Mouse (Mus musculus) 3134 (cell line): ENCODE measurements around the gene Rgs3.

Experiments
- DNase-seq: peaks from one replicate; pipeline ENCODE4 v3.0.0-alpha.2; 2011; ENCODE audit warnings: low spot score; ENCODE audit not compliant: insufficient read length; ENCODE audit errors: extremely low read depth

The Rgs3 gene

DNA sequence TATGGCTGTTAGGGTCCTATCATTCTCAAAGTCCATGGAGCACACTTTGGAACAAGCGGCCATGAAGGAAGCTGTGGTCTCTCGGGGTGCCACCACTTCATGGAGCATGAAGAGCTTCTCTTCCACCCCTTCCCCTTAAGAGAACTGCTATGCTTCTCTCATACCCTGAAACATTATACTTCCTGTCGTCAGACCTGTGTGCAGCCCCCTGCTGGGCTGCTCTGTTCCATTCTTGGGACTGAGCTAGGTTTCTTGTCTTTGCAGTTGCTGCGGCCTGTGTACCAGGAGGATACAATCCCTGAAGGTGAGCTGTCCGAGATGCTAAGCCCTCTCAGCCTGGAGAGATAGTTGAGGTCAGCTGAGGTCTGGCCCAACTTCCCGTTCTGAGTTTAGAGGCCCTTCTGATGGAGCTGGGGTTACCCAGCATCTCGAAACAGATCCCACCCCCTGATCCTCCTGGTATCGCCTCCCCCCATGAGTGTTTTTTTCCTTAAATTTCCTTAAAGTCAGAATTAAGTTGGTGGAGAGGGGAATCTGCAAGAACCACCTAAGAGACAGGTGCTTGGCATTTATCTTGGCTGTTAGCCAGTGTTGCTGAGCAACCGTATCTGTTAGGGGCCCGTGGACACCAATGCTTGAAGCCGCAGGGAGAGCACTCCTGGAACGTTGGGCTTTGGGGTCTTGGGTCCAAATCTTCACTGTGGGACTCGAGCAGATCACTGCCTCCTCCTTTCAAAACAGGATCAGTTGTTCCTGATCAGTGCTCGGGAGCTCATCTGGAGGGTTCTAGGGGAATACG lies 66.8 kb downstream of the Rgs3 start:
- DNase-seq = no peak

DNA sequence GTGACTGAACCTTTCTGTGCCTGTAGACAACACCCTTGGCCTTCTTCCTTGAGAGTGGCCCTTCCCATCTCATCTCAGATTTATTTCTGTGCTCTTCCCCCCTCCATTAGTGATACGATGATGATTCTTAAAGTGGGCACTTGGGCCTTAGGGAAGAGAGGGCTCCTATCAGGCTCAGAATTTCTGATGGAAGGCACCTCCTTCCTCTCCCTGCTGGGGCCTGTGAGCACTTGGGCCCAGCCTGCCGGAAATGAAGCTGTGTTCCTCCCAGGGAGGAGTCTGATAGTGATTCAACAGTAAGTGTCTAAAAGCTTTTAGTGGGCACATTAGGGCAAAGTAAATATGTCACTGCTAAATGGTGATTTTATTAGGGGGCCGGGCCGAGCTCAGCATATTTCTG lies 67.7 kb downstream of the Rgs3 start:
- no peak for DNase-seq

DNA sequence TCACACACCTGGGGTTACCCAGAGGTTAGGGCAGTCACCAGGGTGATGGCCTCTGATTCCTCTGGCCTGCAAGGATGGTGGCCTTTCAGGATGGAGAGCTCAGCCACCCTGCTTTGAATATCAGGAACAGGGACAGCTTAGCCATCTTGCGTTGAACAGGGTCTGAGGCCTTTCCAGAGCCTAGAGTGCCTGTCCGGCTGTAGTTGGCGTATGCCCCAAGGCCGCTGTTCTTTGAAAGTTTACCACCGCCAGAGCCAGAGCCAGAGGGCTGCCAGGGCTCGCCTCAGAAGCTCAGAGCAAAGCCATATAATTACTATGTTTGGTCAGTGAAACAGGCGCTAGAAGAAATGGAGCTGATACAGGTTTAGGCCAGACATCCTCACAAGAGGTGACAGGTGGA lies 68.9 kb downstream of the Rgs3 start:
- no peak for DNase-seq

DNA sequence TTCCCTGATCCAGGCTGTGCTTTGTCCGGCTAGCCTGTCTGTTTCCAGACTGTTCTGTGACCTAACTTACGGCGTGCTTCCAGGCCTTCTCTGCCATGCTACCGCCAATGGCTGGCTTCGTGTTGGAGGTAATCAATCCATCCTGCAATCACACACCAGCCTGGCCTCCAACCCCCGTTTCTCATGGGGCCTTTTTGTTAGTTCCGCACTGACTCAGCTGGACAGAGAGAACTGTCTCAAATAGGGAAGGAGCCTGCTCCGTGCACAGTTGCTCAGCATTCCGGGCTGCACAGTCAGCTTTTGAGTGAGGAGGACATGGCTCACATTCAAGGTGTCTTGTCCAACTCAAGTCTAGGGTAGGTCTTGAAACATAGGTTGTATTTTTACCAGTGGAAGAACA lies 69.8 kb downstream of the Rgs3 start:
- no peak for DNase-seq

DNA sequence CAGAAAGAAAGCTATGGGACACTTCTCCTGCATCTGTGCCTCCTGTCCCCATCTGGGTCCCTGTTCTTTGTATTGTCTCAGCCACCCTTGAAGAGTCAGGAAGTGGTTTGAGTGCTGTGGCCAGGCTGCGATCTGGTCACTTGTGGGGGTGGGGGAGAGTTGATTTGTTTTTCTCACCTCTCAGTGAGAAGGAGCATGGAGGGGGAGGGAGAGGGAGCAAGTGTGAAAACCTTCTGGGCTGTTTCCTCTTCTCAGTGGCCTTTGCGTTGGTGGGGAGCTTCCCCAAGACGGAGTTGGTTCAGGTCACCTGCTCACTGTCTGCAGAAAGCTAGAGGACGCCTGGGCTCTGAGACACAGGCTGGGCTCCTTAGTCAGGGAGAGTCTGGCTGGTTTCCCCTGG lies 70.3 kb downstream of the Rgs3 start:
- peak; percentile 49 for DNase-seq

DNA sequence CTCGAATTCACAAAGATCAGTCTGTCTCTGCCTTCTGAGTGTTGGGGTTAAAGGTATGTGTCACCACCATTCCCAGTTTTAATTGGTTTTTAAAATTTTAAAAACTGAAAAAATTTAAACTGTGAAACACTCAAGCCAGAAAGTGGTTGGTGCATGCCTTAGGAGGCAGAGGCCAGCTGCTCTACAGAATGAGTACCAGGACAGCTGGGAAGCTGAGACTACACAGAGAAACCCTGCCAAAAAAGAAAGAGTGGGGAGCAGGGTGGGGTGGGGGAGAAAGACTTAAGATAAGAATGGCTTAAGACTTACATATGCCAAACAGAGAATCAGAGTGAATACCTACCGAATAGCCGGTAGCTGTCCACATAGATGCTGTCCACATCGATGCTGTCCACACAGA lies 73.6 kb downstream of the Rgs3 start:
- DNase-seq = no peak

DNA sequence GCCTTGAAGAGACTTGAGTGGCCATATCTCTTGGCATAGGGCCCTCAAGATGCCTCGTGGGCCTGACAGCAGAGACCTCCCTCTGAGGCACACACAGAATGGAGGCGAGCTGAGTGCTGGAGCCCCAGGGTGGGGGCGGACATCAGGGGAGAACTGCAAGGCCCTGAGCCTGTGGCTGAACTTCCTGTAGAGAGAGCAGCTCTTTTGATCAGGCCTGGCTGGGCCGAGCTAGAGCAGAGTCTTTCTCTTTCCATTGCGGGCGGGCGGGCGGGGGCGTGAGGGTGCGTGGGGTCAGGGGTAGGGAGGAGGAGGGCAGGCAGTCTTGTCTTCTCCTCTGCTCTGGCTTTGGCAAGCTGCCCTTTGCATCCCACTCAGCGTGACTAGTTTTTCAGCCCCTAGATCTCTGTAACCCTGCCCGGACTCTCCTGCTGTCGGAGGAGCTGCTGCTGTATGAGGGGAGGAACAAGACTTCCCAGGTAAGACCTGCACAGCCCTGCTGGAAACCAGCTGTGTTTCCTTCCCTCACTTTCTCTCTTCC lies 74.5 kb downstream of the Rgs3 start:
- no peak for DNase-seq

DNA sequence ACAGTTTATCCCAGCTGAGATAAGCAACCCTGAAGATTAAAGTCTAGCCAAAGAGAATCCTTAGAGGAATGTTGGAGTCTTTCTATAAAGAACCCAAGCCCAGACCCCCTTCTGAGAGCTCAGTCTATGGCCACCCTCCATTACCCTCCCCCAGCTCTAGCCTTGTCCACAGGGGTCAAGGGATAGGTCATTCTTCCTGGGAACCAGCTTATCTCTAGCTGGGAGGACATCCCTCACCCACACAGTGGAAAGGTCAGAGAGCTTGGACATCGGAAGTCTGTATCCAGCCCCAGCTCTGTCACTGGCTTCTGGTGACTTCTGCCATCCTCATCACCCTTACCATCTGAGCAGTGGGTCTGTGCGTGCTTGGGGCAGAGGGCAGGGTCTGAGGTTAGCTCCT lies 75.2 kb downstream of the Rgs3 start:
- no peak for DNase-seq

DNA sequence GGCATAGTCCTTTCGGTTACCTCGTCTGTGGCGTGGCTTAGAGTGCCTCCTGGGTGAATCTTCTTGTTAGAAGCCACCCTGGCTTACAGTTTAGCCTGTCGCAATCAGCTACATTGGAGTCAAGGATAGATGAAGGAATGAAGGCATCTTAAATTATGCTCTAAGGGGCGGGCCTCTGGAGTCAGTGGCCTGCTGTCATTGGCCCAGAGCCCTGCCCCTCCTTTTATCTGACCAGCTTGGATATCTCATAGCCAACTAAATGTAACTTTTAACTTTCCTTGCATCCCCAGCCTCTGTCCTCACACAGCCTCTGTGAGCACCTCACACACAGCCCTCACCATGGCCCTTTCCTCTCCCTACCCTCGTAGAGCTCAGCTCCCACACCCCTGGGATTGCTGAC lies 76.4 kb downstream of the Rgs3 start:
- DNase-seq = no peak

DNA sequence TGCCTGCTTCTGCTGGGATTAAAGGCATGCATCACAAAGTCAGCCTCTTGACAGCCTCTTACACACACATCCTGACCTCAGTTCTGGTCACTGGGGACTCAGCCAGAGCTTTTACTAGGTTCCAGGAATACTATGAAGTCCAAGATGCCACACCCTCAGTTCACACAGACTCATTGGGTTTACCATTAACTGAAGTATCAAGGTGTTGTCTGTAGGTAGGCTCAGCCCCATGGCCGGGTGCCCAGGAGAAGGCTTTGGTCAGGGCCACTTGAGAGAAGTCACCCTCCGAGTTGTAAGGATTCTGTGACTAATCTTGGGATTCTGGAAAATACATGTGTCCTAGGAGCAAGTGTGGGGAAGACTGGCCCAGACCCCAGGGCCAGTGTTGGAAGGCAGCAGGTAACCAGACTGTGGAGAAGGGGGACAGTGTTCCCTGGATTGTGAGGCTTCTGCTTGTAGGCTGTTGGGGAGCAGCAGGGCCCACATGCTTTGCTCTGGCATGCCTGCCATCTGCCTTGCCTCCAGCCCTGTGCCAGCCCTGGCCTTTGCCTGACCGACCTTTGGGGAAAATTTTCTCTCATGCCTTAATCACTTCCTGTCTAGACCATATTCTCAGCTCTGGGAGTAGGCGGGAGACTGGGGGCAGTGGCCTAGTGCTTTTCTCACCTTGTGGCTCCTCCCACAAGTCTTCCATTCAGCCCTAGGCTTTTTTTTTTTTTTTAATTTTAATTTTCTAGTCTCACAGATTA lies 78.4 kb downstream of the Rgs3 start:
- peak; percentile 45 for DNase-seq

DNA sequence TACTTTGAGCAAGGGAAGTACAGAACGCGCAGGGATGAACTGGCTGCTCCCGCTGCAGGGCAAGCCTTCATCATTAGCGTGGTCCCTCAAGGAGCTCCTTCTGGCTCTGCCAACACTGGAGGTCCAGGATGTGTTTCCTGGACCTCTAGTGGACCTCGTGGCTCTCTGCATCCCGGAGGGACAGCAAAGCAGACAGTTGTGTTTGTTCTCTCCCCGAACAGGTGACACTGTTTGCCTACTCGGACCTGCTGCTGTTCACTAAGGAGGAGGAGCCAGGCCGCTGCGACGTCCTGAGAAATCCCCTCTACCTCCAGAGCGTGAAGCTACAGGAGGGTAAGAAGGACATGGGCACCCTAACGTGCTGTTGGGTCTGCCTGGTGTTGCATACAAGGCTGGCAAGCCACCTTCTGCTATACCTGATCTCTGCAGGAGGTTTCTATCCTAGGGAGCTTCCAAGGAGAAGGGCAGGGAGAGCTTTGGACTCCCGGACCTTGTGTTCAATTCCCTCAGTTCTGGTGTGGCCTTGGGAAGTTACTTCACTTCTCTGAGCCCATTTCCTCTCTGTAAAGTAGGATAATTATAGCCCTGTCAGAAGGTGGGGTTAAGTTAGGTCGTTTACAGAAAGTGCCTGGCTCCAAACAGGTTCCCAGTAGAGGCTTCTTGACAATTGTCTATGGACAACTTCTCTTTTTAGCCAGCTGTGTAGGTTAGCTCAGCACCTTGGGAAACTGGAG lies 81.0 kb downstream of the Rgs3 start:
- no peak for DNase-seq

DNA sequence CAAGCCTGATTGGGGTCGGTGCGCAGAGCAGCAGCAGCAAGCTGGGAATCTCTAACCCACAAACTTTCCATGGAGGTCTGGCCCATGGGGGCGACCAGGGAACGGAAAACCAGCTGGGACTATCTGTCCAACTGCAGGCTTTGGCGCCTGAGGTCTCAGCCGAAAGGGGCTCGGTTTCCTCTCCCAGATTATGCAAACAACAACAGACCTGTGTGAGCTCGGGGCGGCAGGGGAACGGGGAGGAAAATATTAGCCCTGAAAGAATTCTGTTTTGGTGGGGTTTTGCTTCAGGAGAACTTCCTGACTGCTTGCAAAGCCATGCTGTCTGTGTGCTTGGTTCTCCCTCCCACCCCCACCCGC lies 81.6 kb downstream of the Rgs3 start:
- DNase-seq = no peak

DNA sequence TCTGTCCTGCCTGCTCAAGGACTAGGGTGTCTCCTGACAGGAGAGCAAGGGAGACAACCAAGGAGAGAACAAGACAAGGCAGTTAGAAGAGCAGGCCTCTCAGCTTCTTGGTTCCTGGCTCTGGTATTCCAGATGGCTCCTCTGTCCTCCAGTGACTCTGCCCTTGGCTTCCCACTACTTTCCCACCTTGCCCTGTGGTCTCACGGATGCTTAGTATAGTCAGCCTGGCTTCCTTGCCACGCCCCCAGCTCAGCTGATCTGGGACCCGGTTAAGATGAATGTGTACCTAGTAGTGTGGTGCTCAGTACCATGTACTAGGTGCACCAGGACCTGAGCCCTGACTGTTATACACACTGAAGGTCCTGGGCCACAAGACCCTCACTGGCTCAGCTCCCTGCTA lies 82.0 kb downstream of the Rgs3 start:
- DNase-seq = no peak

DNA sequence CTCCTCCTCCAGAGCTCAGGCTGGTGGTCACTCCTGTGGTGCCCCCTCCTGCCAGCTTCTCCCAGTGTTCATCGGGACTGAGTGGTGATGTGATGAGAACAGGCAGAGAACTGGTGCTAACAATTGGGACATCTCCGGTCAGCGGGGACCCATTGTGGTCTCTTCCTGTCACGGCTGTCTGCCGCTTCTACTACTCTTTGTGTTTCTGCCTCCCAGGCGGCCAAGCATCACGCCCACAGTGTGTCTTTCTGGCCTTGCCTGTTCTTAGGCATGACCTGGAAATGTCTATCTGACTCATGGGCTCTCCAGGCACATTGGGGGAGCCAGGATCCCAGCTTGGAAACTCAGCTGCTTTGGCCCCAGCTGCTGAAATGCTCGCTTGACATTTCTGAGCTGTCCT lies 83.8 kb downstream of the Rgs3 start:
- DNase-seq = no peak

DNA sequence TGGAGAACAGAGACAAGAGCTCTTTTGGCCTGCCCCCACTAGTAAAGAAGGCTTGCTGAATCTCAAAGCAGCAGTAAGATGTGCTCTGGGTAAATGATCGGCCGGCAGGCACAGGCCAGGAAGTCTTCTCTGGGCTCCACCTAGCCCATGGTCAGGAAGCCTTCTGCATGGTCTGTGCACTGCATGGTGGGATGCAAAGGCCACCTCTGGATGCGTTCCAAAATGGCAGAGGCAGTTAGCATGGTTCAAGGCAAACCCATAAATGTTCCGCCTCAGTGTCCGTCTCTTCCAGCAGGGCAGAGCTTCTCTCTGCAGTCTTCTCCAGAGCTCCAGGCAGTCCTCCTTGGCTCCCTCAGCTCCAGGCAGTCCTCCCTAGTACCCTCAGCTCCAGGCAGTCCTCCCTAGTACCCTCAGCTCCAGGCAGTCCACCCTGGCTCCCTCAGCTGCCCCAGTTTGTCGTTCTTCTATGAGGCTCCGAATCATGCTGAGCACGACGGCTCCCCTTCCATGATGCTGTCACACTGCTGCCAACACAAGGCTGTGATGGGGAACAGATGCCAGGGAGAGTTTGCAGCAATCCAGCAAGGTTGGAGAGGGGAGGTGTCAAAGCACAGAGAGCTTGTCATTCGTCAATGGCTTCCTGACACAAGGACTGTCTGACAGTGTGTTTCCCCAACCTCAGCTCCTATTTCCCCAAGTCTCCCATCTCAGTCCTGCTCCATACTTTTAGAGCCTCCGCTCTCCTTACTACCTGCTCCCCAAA lies 84.6 kb downstream of the Rgs3 start:
- no peak for DNase-seq

DNA sequence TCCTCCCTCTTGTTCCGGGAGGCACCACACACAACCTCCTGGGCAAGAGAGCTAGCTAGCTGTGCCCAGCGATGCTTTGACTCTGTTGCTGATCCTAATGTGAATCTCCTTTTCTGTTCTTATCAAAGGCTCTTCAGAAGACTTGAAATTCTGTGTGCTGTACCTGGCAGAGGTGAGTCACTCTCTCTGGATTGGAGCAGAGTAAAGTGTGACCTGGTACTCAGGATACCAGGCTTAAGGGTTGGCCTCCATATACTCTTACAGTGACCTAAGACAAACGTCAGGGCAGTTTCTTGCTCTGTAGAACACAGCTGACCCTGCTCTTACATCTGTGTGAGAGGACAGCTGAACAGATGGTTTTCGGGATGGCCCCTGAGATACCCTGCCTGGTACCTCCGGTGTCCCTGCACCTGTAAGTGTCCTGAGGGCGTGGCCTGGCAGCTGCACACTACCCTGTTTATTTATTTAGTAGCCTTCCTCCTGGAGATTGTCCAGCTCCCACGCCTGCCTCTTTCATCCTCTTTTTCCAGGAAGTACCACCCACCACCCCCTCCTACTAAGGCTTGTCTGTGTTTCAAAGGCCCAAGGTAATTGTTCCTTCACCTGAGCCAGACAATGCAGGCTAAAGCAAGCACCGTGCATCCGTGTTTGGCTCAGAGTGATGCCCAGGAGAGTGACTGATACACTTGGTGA lies 87.1 kb downstream of the Rgs3 start:
- DNase-seq = no peak

DNA sequence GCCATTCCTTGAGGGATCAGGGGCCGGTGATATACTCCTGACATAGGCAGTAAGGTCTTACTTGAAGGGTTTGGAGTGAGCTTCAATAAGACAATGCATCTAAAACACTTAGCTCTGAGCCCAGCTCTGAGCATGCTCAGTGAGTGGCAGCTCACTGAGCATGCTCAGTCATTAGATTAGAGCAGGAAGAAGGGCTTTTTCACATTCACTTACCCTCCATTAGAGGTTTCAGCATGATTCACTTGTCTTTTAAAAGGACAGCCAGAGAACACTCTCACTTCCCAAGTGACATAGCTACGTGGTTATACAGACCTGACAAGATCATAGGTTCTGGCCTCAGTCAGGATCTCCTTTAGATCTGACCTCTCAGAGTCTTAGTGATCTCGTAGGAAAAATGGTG lies 89.2 kb downstream of the Rgs3 start:
- no peak for DNase-seq

DNA sequence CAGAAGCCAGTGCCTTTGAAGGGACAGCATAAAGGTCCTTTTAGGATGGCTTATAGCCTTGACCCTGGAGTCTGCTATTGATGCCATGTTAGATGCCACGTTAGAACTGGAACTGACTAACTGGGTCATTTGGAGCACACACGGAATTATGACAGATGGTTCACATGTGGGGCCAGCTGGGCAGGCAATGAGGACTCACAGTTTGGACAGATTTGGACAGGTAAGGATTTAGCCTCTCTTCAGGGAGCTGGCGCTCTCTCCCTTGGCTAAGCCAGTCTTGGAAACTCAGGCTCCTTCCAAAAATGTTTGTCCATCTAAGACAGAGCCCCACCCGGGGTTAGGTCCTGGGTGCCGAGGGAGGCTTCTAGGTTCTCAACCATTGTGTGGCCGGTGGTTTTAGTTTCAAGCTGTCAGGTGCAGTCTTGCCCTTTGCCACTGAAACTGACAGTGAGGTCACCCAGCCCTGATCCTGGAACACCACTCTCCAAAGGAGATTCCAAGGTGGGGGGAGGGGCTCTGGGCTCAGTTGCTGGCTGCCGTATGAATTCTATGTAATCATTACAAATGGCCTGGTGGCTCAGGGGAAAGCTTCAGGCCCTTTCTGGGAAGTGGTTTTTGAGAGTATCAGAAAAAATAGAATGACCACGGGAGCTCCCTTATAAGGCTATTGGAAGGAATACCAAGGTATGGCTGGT lies 90.0 kb downstream of the Rgs3 start:
- DNase-seq = no peak

DNA sequence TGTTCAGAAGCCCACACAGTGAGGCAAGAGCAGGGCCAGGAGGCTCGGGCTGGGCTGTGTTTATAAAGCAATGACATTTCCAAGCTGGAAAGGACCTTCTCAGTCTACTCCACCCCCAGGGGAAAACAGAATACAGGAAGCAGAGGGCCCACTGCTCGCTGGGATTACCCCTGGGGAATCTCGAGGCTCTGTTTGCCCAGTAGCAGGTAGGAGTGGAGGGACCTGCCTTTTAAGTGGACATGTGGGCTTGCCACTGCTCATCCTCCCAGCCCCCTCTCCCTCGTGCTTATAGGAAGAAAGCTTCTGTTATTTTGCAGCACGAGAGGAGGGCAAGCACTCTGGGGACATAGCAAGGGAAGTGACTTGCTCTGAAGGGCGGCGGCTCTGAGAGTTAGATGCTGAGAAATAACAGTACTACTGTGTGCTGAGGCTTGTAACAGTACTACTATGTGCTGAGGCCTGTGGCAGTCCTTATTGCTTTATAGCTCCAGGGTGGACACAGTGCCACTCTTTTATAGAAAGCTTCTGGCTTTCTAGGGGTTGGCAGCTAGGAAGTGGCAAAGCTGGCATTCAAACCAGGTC lies 91.6 kb downstream of the Rgs3 start:
- no peak for DNase-seq
